ENCODE assay signal across 21 mouse cellular contexts in the genomic region with DNA sequence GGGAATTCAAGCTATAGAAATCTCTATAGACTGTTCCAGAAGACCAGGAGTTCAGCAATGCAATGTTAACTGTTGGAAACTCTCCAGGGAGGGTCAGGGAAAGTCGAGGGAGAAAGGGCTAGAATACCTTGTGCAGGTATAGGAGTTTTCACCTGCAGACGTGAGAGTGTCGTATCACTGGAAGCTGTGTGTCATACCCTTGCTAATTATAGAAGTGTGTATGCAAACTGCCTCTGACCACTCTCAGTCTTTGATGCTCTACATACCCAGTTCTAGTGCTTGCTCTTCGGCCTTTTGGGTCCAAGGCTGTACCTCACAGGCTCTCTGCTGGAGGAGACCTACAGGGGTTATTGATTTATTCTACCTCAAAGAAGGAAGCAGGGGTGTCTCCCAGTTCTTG. TPM values are rescaled to one million over a fixed set of nuclear protein-coding genes. Genes with fewer than 3 reads are reported as not detected.
DNase-seq lines count a peak whose midpoint lies in the region; ATAC-seq lines count a peak whose summit lies in the region.
"Had no signal": no experiment of that assay in that cellular context is flagged by ENCODE, and none has a peak within 500 bp of the region (broad histone marks: within the 10 kb centered on the region; RNA-seq: fewer than 3 reads in every experiment).

No protein-coding gene starts in this region.

- H3K4me1 ChIP-seq in forebrain, embryonic 14.5 days (ENCODE audit: control insufficient read depth, insufficient read depth, low read length): peaks cover 16% of the 10 kb centered on the region
- H3K4me1 ChIP-seq in forebrain, embryonic 11.5 days (replicated peaks; ENCODE audit: control insufficient read depth, insufficient read depth, low read length): peaks cover 5% of the 10 kb centered on the region; the same call in 1 of the 2 replicates
- H3K4me1 ChIP-seq in hindbrain, embryonic 11.5 days (replicated peaks; ENCODE audit: control insufficient read depth, insufficient read depth, low read length): no peaks in the 10 kb centered on the region
- H3K4me1 ChIP-seq in hindbrain, embryonic 16.5 days (ENCODE audit: control insufficient read depth, insufficient read depth, low read depth, low read length): peaks cover 16% of the 10 kb centered on the region
- H3K4me1 ChIP-seq in forebrain, embryonic 15.5 days: peaks cover 21% of the 10 kb centered on the region
- H3K4me1 ChIP-seq in midbrain, embryonic 13.5 days (replicated peaks): peaks cover 49% of the 10 kb centered on the region
- H3K4me1 ChIP-seq in kidney, embryonic 16.5 days (ENCODE audit: insufficient read depth, low read length): no peaks in the 10 kb centered on the region

- H3K4me3 ChIP-seq in forebrain, embryonic 14.5 days (ENCODE audit: low read depth, low read length): no peak overlapping the region
- no peak overlapping the region for H3K4me3 ChIP-seq in forebrain, embryonic 11.5 days (ENCODE audit: low read depth, low read length)
- no peak overlapping the region for H3K4me3 ChIP-seq in hindbrain, embryonic 11.5 days (ENCODE audit: low read depth, low read length)
- H3K4me3 ChIP-seq in hindbrain, embryonic 16.5 days (ENCODE audit: low read length): no peak overlapping the region
- no peak overlapping the region for H3K4me3 ChIP-seq in forebrain, embryonic 15.5 days
- no peak overlapping the region for H3K4me3 ChIP-seq in midbrain, embryonic 13.5 days (replicated peaks)
- no peak overlapping the region for H3K4me3 ChIP-seq in kidney, embryonic 16.5 days (ENCODE audit: low read length)
- H3K4me3 ChIP-seq: left cerebral cortex, adult 2 months had no signal

- no peaks in the 10 kb centered on the region for H3K36me3 ChIP-seq in forebrain, embryonic 14.5 days (ENCODE audit: control insufficient read depth, insufficient read depth, low read length)
- H3K36me3 ChIP-seq in forebrain, embryonic 11.5 days (ENCODE audit: control insufficient read depth, insufficient read depth, low read length): no peaks in the 10 kb centered on the region
- no peaks in the 10 kb centered on the region for H3K36me3 ChIP-seq in hindbrain, embryonic 11.5 days (ENCODE audit: control insufficient read depth, insufficient read depth, low read length)
- no peaks in the 10 kb centered on the region for H3K36me3 ChIP-seq in hindbrain, embryonic 16.5 days (ENCODE audit: control insufficient read depth, insufficient read depth, low read length)
- no peaks in the 10 kb centered on the region for H3K36me3 ChIP-seq in forebrain, embryonic 15.5 days
- H3K36me3 ChIP-seq in midbrain, embryonic 13.5 days: no peaks in the 10 kb centered on the region
- H3K36me3 ChIP-seq in kidney, embryonic 16.5 days (ENCODE audit: insufficient read depth, low read length): no peaks in the 10 kb centered on the region

- DNase-seq in forebrain, embryonic 14.5 days (ENCODE audit: low spot score): no peak
- no peak for DNase-seq in forebrain, embryonic 11.5 days (ENCODE audit: low spot score)
- no peak for DNase-seq in hindbrain, embryonic 11.5 days (ENCODE audit: low spot score)
- DNase-seq in Muller cell, postnatal 12 days (ENCODE audit: inconsistent ontology term): no peak
- DNase-seq: cerebellum, adult 18-20 months; cerebellum, postnatal 36 days; heart, adult 11 months; heart, postnatal 10 days; kidney, adult 9 months; kidney, postnatal 36 days; layer of hippocampus, adult 9-11 months; left cerebral cortex, postnatal 4 days; liver; lung, postnatal 10 days; right cerebral cortex, postnatal 4 days; thymus, adult 2 months had no signal

- no peak overlapping the region for H3K4me2 ChIP-seq in forebrain, embryonic 14.5 days (ENCODE audit: low read length)
- no peak overlapping the region for H3K4me2 ChIP-seq in forebrain, embryonic 11.5 days (ENCODE audit: low read depth, low read length, severe bottlenecking)
- no peak overlapping the region for H3K4me2 ChIP-seq in hindbrain, embryonic 11.5 days (replicated peaks; ENCODE audit: low read depth, low read length)
- no peak overlapping the region for H3K4me2 ChIP-seq in hindbrain, embryonic 16.5 days (ENCODE audit: low read length)
- no peak overlapping the region for H3K4me2 ChIP-seq in forebrain, embryonic 15.5 days (replicated peaks)
- no peak overlapping the region for H3K4me2 ChIP-seq in midbrain, embryonic 13.5 days (replicated peaks)
- H3K4me2 ChIP-seq in kidney, embryonic 16.5 days (replicated peaks; ENCODE audit: low read depth, low read length): no peak overlapping the region

- H3K9me3 ChIP-seq in forebrain, embryonic 14.5 days (replicated peaks; ENCODE audit: control insufficient read depth, low read length): no peaks in the 10 kb centered on the region
- H3K9me3 ChIP-seq in forebrain, embryonic 11.5 days (ENCODE audit: control insufficient read depth, low read length): no peaks in the 10 kb centered on the region
- no peaks in the 10 kb centered on the region for H3K9me3 ChIP-seq in hindbrain, embryonic 11.5 days (ENCODE audit: control insufficient read depth, low read length)
- no peaks in the 10 kb centered on the region for H3K9me3 ChIP-seq in hindbrain, embryonic 16.5 days (ENCODE audit: control insufficient read depth, low read length)
- H3K9me3 ChIP-seq in forebrain, embryonic 15.5 days: no peaks in the 10 kb centered on the region
- no peaks in the 10 kb centered on the region for H3K9me3 ChIP-seq in midbrain, embryonic 13.5 days
- H3K9me3 ChIP-seq in kidney, embryonic 16.5 days (ENCODE audit: low read length): no peaks in the 10 kb centered on the region

- H3K9ac ChIP-seq in forebrain, embryonic 14.5 days (ENCODE audit: low read length): no peak overlapping the region
- no peak overlapping the region for H3K9ac ChIP-seq in forebrain, embryonic 11.5 days (ENCODE audit: low read length)
- H3K9ac ChIP-seq in hindbrain, embryonic 11.5 days (ENCODE audit: low read depth, low read length): no peak overlapping the region
- no peak overlapping the region for H3K9ac ChIP-seq in hindbrain, embryonic 16.5 days (ENCODE audit: low read depth, low read length)
- H3K9ac ChIP-seq in forebrain, embryonic 15.5 days (replicated peaks): no peak overlapping the region
- no peak overlapping the region for H3K9ac ChIP-seq in midbrain, embryonic 13.5 days (replicated peaks)
- H3K9ac ChIP-seq in kidney, embryonic 16.5 days (replicated peaks; ENCODE audit: low read length): no peak overlapping the region

- no peak for ATAC-seq in forebrain, embryonic 14.5 days
- no peak for ATAC-seq in forebrain, embryonic 11.5 days (replicated peaks; ENCODE audit: low FRiP score)
- ATAC-seq in hindbrain, embryonic 11.5 days (ENCODE audit: low FRiP score): no peak
- no peak for ATAC-seq in hindbrain, embryonic 16.5 days
- ATAC-seq in forebrain, embryonic 15.5 days (replicated peaks): no peak
- ATAC-seq in midbrain, embryonic 13.5 days: no peak
- no peak for ATAC-seq in kidney, embryonic 16.5 days (ENCODE audit: low FRiP score, low TSS enrichment)

- peak overlapping the region; percentile 77 for H3K27ac ChIP-seq in forebrain, embryonic 14.5 days (ENCODE audit: low read depth, low read length)
- H3K27ac ChIP-seq in forebrain, embryonic 11.5 days (ENCODE audit: low read depth, low read length): no peak overlapping the region
- 0 out of 2 replicates have a peak overlapping the region, but pooled peaks have one; percentile 68 for H3K27ac ChIP-seq in hindbrain, embryonic 11.5 days (ENCODE audit: low read depth, low read length)
- no peak overlapping the region; the same call in 1 of the 2 replicates for H3K27ac ChIP-seq in hindbrain, embryonic 16.5 days (ENCODE audit: low read depth, low read length)
- H3K27ac ChIP-seq in forebrain, embryonic 15.5 days (replicated peaks): peak overlapping the region; percentile 77
- H3K27ac ChIP-seq in midbrain, embryonic 13.5 days: peak overlapping the region; percentile 88
- no peak overlapping the region for H3K27ac ChIP-seq in kidney, embryonic 16.5 days (ENCODE audit: low read length)
- H3K27ac ChIP-seq: left cerebral cortex, adult 2 months had no signal

- no peaks in the 10 kb centered on the region for H3K27me3 ChIP-seq in forebrain, embryonic 14.5 days (replicated peaks; ENCODE audit: control insufficient read depth, insufficient read depth, low read length)
- no peaks in the 10 kb centered on the region for H3K27me3 ChIP-seq in forebrain, embryonic 11.5 days (ENCODE audit: control insufficient read depth, insufficient read depth, low read length)
- H3K27me3 ChIP-seq in hindbrain, embryonic 11.5 days (ENCODE audit: control insufficient read depth, insufficient read depth, low read length): no peaks in the 10 kb centered on the region
- H3K27me3 ChIP-seq in hindbrain, embryonic 16.5 days (replicated peaks; ENCODE audit: control insufficient read depth, insufficient read depth, low read length): no peaks in the 10 kb centered on the region
- no peaks in the 10 kb centered on the region for H3K27me3 ChIP-seq in forebrain, embryonic 15.5 days
- H3K27me3 ChIP-seq in midbrain, embryonic 13.5 days: no peaks in the 10 kb centered on the region
- H3K27me3 ChIP-seq in kidney, embryonic 16.5 days (ENCODE audit: insufficient read depth, low read length): no peaks in the 10 kb centered on the region

- WGBS in forebrain, embryonic 14.5 days: 89% methylated on average over 4 of the region's 4 CpGs
- WGBS in forebrain, embryonic 11.5 days: 84% methylated on average over 4 of the region's 4 CpGs
- 90% methylated on average over 4 of the region's 4 CpGs for WGBS in hindbrain, embryonic 11.5 days
- WGBS in hindbrain, embryonic 16.5 days: 87% methylated on average over 4 of the region's 4 CpGs
- WGBS in forebrain, embryonic 15.5 days: 89% methylated on average over 4 of the region's 4 CpGs
- 87% methylated on average over 4 of the region's 4 CpGs for WGBS in midbrain, embryonic 13.5 days
- 82% methylated on average over 4 of the region's 4 CpGs for WGBS in kidney, embryonic 16.5 days

RNA-seq across cellular contexts. Expression of a gene that starts 46.2 kb away (rescaled TPM):
- polyA plus RNA-seq in forebrain, embryonic 14.5 days (2014; fragmentation: Nextera tagmentation; extraction: Ambion mirVana): 16.9 and 21.0 TPM in 2 replicates
- polyA plus RNA-seq in forebrain, embryonic 11.5 days (2014; fragmentation: Nextera tagmentation; extraction: Ambion mirVana): 7.3 and 9.5 TPM in 2 replicates
- 9.5 and 10.4 TPM in 2 replicates for polyA plus RNA-seq in hindbrain, embryonic 11.5 days (2014; fragmentation: Nextera tagmentation; extraction: Ambion mirVana)
- 19.1 and 22.8 TPM in 2 replicates for polyA plus RNA-seq in hindbrain, embryonic 16.5 days (2015; fragmentation: Nextera tagmentation; extraction: Ambion mirVana)
- 24.5 and 26.8 TPM in 2 replicates for polyA plus RNA-seq in forebrain, embryonic 15.5 days (2015; fragmentation: Nextera tagmentation; extraction: Ambion mirVana)
- polyA plus RNA-seq in midbrain, embryonic 13.5 days (2015; fragmentation: Nextera tagmentation; extraction: Ambion mirVana): 22.3 and 29.1 TPM in 2 replicates
- polyA plus RNA-seq in kidney, embryonic 16.5 days (2015; fragmentation: Nextera tagmentation; extraction: Ambion mirVana): 2.1 and 2.7 TPM in 2 replicates

Comparison
In these comparisons a context has a peak if more than half of its experiments do, and no peak if none do; other contexts are left out.
1. H3K27ac ChIP-seq: peak in forebrain, embryonic 14.5 days (single experiment), hindbrain, embryonic 11.5 days (single experiment), forebrain, embryonic 15.5 days (single experiment) and midbrain, embryonic 13.5 days (single experiment); none in forebrain, embryonic 11.5 days (single experiment), hindbrain, embryonic 16.5 days (single experiment) and kidney, embryonic 16.5 days (single experiment).